Mouse (Mus musculus): ENCODE measurements at regions not wholly inside any gene's neighbourhood (a gene's known extent, or its start where the extent isn't known, plus 50 kb on each side); places are given as distances from the start of the nearest gene placed in this dataset.

DNA sequence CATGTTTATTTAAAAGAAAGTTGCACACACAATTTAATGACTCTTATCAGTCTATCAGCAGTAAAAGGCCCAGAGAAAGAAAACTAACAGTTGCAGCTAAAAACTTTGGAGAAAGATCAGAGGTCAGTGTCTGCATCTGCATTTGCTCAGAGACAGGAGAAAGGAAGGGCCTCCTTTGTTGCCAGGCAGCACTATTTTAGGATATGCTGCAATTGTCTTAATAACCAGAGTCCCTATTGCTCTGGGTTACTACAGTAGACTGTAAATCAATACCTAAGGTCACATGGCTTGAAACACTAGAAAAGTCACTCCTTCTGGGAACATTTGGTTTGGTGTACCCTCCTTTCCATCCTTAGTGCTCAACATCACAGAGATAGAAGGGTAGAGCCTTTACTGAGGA is 175.7 kb downstream of the Hdgfl1 start:
- DNase-seq (ENCODE audit: low read depth, low spot score) = no peak

DNA sequence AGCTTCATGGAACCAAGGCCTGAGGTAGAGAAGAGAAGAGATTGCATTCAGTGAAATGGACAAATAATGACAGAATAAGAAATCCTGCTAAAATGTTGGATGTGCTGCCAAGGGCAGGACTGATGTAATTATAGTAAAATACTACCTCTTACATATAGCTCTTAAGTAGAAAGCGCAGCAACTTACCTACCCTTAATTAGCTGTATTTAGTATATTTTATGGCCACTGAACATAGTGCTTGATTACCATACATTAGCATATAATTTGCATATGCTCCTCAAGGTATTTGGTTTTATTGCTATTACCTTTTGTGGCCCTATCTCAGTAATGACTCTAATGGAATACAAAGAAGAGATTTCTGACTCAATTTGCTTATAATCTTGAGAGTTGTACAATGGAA is 176.2 kb downstream of the Hdgfl1 start:
- DNase-seq (ENCODE audit: low read depth, low spot score) = no peak

DNA sequence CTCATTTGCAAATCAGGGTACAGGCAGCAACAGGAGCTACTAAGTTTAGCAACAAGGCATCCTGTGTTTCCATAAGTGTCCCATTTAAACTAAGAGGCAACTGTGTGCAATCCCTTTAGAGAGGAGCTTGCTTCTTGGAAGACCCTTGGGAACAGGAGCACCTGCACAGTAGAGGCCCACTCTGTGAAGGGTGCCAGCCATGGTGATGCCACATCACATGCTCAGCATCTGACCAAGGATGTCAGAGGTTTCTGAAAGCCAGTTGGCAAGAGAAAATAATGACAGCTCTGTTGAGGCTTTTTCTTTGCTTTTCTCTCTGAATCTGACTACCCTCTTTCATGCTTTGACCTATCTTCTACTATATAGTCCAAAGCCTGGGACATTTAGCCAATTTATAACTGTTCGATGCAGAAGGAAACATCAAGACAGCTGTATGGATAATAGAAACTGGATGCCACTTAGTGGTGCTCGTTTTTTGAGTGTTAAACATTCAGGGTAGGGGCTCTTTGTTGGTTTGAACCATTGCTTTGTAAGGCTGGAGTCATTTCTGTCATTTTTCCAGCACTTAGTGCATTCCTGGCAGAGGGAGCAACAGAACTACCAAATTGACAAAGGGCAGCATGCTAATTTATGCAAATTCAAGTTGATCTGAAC is 193.9 kb downstream of the Hdgfl1 start:
- DNase-seq (ENCODE audit: low read depth, low spot score) = no peak

DNA sequence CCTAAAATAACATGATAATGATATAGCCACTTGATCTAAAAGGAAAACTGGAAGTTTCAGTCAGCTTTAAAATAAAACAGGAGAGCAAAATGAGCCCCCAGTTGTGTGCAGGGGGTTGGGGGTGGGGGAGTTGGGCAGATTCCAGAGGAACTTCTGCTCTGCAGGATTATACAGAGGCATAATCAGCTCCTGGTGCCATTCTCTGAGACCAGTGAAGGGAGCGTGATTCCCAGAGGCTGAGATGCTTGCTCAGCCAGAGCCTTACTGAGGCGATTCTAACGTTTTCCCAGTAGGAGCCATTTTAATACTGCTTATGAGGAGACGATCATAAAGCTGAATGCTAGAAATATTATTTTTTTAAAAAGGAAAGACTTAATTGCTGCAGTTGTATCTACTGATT is 200.5 kb downstream of the Hdgfl1 start:
- DNase-seq (ENCODE audit: low read depth, low spot score) = no peak

DNA sequence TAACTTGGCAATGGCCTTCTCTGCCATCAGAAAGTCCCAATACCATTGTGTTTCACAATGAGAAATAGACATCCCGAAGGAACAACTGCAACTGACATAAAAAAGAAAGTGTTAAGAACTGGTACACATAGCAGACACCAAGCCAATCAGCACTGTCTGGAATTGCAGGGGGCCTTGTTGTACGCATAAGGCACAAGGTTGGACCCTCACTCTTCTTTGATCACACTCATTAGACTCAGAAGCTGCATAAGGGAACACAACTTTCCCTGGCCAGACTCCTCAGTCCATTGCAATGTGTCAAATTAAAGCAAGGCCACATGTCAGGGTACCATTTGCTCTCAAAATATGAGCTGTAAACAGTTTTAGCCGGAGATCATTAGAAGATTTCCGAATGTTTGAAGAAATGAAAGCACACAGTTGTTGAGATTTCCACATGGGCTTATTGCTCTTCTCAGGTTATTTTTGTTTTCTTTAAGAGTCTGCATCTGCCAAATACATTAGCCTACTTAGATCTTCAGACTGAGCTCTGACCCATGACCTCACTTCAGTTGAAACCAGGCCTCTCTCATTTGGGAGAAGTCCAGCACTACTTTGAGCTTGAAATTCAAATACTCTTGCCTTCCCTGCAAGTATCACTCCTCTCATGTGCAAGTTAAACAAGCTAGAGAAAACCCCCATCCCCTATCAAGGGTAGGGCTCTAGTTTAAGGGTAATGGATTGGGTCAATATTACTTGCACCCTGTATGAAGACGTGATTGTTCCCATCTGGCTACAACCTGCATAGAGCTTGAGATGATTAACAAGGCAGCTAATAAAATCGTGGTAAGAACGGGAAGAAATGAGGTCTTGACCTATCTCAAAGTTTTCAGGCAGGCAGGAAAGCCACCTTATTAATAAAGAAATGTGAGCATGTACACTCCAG is 204.8 kb downstream of the Hdgfl1 start:
- no peak for DNase-seq (ENCODE audit: low read depth, low spot score)

DNA sequence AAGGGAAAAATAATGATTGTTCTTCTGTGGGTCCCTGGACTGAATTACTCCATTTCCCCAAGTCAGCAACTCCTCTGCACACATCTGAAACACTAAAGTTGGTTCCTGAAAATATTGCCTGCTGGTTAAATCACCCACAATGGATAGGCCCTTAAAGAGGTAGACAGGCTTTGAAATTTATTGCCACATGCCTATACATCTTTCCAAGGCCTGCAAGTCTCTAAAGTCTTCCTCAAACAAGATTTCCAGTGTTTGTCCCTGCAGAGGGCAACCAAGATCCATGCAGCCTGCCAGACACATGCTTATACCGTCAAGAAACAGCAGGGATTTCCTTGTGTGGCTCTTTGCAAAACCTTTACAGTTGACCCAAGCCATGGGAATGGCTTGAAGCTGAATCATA is 211.6 kb downstream of the Hdgfl1 start:
- DNase-seq (ENCODE audit: low read depth, low spot score) = peak; percentile 49

DNA sequence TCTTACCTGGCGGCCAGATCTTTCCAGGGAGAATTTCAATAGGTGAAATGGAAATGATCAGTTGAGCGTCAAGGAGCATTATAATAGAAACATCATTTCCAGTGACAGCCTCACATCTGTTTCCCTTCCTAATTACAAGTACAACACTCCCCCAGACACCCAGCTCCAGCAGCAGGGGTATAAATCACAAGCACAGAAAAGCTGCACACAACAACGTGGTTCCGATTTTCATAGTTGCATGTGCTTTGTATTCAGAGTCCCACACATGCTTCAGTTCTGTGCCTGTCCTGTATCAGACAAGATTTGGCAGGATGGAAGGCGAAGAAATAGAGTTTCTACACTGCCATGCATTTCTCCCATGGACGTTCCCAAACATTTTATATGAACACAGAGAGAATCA is 215.7 kb downstream of the Hdgfl1 start:
- no peak for DNase-seq (ENCODE audit: low read depth, low spot score)

DNA sequence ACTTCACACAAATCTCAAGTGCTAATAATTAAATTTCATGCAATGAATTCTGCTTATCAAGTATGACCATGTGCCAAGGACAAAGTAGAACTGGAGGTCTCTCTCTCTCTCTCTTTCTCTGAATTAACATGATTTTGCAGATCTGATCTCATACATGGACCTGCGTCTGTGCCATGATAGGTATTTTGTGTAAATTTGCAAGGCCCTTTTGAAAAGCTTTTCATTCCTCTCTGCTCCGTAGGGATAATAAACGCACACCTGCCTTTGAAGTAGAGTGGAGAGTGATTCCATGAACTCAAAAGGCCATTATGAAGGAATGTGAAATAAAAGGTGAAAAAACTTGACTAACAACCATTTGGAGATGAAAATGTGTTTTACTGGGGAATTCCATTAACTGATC is 217.8 kb downstream of the Hdgfl1 start:
- no peak for DNase-seq (ENCODE audit: low read depth, low spot score)

DNA sequence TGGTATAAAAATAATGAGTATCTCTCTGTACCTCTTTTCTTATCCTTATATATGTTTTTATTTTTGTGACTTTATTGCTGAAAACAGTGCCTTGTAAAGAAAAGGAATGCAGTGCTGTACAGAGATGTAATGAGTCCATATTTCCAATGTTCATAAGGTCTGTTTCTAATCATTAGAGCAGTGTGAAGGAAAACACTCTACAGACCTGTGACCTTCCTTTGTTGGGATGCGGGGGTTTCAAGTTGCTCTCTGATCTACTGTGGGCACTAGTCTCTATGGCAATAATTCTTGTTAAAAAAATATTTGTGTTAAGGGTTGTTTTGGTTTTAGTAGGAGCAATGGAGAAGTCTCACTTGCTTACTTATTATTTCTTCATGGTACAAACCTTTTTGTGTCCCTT is 231.0 kb downstream of the Hdgfl1 start:
- DNase-seq (ENCODE audit: low read depth, low spot score) = no peak

DNA sequence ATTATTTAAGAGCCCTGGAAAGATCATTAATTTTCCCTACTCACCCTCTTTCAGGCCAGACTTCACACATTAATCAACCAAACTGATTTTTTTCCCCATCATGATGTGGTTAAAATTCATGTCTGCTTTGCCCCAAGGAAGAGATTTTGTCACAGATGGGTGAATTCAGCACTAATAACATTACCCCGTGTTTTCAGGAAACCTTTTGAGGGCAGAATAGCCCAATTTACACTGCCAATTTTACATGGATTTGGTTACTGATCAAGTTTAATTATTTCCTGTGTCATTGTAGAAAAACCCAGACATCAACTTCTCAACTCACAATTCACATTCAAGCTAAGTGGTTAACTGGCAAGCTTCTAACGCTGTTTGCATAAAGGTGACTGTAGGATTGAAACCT is 233.4 kb downstream of the Hdgfl1 start:
- no peak for DNase-seq (ENCODE audit: low read depth, low spot score)

DNA sequence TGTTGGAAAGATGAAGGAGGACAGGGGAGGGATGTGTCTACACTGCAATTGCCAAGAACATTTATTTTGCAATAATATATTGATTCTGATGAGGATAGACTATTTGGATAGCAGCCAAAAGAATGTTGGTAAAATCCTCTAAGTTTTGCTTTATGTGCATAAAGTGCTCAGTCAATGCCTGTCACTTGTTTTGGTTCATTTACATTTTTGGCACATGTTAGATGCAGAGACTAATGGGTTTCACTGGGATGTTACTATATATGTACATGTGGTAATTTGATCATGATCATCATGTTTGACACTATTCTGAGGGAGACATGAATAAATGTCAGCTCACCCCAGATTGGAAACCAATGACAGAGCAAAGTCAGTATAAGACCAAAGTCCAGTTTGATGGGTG is 237.2 kb downstream of the Hdgfl1 start:
- DNase-seq (ENCODE audit: low read depth, low spot score) = no peak

DNA sequence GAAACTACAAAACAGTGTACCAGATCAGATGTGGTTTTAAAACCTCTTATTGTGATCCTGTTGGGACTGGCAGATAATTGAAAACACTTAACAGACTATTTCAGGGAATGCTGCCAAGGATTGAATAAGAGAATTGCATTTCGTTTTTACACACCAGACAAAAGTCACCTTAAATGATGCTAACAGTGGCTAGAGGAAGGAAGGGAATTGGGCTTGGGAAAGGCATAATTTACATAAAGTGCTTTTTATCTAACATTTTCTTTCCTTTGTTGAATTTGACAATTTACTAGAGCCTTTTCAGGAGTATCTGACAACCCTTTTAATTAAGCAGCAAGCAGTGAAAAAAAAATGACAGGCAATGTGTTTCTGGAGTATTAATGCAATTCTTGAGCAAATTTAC is 250.9 kb downstream of the Hdgfl1 start:
- no peak for DNase-seq (ENCODE audit: low read depth, low spot score)

DNA sequence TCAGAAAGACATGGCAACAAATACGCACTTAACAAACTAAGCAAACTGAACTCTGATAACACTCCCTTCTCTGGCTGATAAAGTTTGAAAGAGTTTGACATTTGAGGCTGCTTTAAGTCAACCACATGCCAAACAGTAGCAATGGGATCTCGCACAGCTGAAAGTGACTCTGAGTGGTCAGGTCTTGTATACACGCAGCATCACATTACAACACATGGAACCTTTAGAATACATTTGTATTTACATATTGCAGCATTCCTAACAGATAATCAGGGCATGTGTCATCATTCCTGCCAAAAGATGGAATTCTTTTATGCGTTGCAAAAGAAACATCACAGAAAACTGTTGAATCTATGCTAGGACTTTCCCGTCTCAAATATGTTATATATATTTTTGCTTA is 251.5 kb downstream of the Hdgfl1 start:
- DNase-seq (ENCODE audit: low read depth, low spot score) = peak; percentile 11

DNA sequence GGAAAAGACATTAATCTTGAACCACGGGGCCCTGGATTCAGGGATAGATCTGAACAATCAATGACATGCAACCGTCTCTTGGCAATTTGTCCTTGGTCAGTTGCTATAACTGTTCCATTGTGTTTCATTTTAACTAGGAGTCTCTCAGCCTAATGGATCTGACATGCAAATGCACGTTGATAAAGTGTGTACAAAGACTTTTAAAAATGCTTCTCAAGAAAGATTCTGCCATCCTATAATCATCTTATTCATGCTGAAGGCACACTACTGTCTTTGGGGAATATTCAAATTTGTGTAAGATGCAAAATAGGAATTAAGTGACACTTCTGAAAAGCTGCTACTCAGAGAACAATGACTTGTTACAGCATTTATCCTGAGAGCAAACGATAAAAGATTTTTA is 252.3 kb downstream of the Hdgfl1 start:
- DNase-seq (ENCODE audit: low read depth, low spot score) = no peak

DNA sequence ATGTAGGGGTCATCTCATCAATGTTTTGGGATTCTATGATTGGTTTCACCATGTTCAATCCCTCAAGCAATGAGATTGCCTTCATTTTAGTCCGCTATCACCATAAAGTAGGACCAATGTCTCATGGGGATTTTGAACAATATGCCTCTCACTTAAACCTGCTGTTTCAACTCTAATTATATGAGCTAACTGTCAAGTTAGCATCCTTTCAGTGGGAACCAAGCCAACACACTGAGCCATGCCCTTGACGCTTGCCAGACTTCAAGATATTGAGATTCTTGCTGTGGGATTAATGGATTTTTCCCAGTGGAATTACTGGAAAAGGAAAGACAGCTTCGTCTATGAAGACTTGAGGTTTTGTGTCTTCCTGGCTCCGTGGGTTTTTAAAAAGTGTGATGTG is 259.5 kb downstream of the Hdgfl1 start:
- DNase-seq (ENCODE audit: low read depth, low spot score) = no peak

DNA sequence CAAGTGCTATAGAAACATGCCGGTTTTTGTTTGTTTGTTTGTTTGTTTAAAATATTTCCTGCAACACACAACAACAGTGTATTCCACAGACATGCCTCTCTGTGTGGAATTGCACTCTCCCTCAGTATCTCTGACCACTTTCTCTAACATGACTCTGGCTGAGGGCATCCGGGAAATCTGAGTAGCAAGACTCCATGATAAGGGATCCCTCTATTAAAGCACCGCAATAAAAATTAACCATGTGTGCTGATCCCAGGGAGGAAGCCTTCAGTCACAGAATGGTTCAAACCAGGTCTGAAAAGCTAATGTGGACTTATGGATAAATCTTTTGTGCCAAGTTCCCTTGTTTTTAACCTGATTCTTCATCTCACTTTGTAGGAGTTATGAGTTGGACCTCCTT is 260.1 kb downstream of the Hdgfl1 start:
- no peak for DNase-seq (ENCODE audit: low read depth, low spot score)

DNA sequence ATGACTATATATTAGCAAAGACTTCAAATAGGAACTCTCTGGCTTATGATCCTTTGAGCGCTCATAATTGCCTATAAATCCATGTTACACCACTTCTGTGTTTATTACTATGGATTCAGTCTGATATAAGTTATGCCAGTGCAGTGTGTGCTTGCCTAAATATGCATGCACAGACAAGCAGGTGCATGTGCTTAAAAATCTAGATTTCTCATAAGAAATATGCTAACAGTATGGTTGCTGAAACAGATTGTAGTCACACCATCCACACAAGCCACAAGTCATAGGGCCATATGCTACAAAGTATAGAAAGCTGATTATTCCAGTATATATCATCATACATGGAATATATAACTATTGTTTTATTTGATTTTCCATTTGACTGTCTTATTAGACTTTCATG is 266.2 kb downstream of the Hdgfl1 start:
- no peak for DNase-seq (ENCODE audit: low read depth, low spot score)

DNA sequence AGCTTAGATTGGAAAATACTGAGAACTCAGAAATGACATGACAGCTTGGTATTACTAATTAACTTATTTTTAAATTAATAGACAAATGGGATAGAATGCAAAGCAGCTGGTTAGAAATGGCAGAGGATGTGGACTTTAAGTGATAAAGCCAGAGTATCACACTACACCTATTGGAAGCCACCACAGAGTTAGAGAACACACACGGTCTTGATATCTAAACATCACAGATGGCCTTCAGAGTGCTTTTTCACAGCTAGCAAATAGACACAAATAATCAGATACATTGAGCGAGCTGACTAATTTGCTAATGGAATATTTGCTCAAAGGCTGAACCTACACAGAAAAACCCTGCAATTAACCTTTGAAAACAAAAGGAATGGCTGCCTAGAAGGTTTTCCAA is 272.9 kb downstream of the Hdgfl1 start:
- DNase-seq (ENCODE audit: low read depth, low spot score) = no peak

DNA sequence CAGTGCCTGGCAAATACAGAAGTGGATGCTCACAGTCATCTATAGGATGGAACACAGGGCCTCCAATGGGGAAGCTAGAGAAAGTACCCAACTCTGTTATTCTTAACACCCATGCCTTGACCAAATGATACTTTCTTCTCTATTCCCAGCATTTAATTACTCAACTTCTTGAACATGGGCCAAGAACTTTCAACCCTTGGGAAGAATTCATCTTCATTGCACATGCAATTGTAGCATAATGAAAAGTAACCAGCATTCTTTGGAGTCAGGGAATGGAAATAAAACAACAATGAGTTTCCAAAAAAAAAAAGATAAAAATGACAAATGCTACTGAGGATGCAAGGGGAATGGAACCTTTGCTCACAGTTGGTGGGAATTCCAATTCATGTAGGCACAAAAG is 274.1 kb downstream of the Hdgfl1 start:
- no peak for DNase-seq (ENCODE audit: low read depth, low spot score)

DNA sequence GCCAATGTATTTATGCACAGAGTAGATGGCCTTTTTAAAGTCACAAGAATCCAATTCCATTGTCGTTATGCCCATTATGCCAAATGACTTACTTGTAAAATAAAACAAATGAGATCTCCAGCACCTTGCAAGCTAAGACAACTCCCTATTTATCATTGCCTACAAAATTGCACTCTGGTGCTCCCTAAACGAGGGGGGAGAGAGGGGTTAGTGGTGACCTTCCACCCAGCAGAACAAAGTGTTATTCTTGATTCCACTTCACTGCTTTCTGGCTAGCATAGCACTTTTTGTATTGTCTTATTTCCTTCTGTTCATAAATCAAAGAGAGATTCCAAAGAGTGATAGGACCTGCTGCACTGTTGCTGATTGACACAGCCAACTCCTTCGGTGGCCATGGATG is 300.6 kb downstream of the Hdgfl1 start:
- no peak for DNase-seq (ENCODE audit: low read depth, low spot score)

DNA sequence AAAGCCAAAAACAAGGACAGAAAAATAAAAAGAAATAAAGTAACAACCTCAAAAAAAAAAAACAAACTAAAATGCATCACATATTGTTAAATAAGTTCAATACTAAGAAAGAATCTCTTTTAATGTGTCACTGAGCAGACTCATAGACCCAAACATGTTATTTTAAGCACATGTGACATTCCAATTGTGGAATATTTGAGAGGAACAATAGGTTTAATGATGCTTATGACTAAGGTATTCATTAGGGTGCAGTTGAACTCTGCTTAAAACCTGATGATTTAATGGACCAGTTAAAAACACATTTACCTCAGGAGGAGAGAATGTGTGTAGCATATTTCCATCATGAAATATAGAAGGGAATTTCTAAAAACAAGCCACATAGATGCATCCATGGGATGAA is 302.4 kb downstream of the Hdgfl1 start:
- DNase-seq (ENCODE audit: low read depth, low spot score) = no peak

DNA sequence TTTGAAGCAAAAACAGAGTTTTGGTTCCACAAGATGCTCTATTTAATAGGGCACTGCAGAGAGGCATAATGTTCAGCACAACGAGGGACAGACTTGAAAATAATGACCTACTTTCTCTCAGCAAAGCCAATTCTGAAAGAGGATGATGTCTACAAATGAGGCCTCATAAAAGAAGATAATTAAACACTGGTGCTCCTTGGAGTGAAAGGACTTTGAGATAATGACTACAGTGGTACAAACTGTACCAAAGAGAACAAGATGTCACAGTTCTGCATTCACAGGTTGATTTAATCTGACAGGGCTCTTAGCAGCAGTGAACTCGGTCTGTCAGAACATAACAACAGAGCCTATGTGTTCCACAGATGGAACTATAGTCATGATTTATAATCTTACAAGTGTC is 305.4 kb downstream of the Hdgfl1 start:
- no peak for DNase-seq (ENCODE audit: low read depth, low spot score)

DNA sequence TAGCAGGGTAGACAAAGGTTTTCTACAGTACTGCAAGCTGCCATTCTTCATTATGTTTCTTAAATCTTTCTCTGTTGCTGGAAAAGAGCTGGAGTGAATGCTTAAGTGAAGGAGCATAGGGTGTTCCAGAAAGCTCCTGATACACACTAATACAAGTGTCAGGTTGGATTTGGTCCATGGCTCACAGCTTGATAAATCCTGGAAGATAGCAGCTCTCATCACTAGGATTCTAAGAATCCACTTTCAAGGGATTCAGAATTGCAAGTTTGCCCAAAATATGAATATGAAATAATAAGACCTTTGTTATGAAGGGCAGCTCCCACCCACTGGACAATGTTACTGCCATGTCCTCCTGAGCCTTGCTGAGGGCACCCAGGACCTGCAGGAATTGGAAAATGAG is 305.9 kb downstream of the Hdgfl1 start:
- no peak for DNase-seq (ENCODE audit: low read depth, low spot score)
